Mouse (Mus musculus) gastrocnemius, adult 2 months (tissue): ENCODE results near the gene Ntn5. TPM values are rescaled to one million over a fixed set of nuclear protein-coding genes. Genes with fewer than 3 reads are reported as not detected.

Source experiments
- DNase-seq: peaks from one replicate; pipeline ENCODE4 v3.0.0; 2022
- H3K27ac ChIP-seq: fragments of 200-600 bp; 2 replicates; pipeline ENCODE4 v1.8.1; 2022; ENCODE audit warnings: mild to moderate bottlenecking
- H3K4me3 ChIP-seq: fragments of 200-600 bp; 2 replicates; pipeline ENCODE4 v1.8.1; 2022; ENCODE audit warnings: mild to moderate bottlenecking, moderate library complexity
- CTCF ChIP-seq: fragments of 200-600 bp; IDR thresholded peaks from 2 replicates; pipeline ENCODE4 v1.8.1; 2022; ENCODE audit warnings: antibody characterized with exemption, mild to moderate bottlenecking, moderate library complexity
- intact Hi-C: fragments of 180-260 bp; cut with DNase I; formaldehyde crosslinking; loops from one replicate; pipeline ENCODE4 v1.15.1; 2025
- total RNA-seq, 2 experiments: library from RNA; stranded (reverse); gene quantifications; 2 replicates each; pipeline ENCODE4 v1.2.3; 2021

The Ntn5 gene
- total RNA-seq, 2 experiments from 2014 or later: 0.20 to 0.50 TPM

GRCm38 (mm10) chr7:45704730-45705442 is 21.1 kb downstream of the Ntn5 start, which contains the start of gene Dbp:
TSS of gene Dbp (plus strand) at chr7:45705088.
- Histone ChIP-seq H3K4me3 (peak within 1 kb of the TSS; percentile 79), H3K27ac (peak within 1 kb of the TSS; percentile 93)
- intact Hi-C loops: loop anchor here (5.0 kb wide), 1 partner anchor 238 kb away; the partner anchor contains the start of gene Bax
- no peak for TF ChIP-seq CTCF
- peak; percentile 99 for DNase-seq

GRCm38 (mm10) chr7:45705443-45705864 is 21.6 kb downstream of the Ntn5 start:
- intact Hi-C loops: no loop called here

GRCm38 (mm10) chr7:45705873-45706281 is 22.1 kb downstream of the Ntn5 start:
- intact Hi-C loops: no loop called here
- no peak for TF ChIP-seq CTCF
- peak; percentile 93 for DNase-seq
- peak overlapping the region; percentile 79 for H3K4me3 ChIP-seq
- H3K27ac ChIP-seq: peak overlapping the region; percentile 93

More at GRCm38 (mm10) chr7:45705443-45705864, 21.6 kb downstream of the Ntn5 start:
- H3K4me3 ChIP-seq: peak overlapping the region; percentile 79
- DNase-seq: peak; percentile 69
- H3K27ac ChIP-seq: peak overlapping the region; percentile 93
- TF ChIP-seq CTCF: no peak

DNA sequence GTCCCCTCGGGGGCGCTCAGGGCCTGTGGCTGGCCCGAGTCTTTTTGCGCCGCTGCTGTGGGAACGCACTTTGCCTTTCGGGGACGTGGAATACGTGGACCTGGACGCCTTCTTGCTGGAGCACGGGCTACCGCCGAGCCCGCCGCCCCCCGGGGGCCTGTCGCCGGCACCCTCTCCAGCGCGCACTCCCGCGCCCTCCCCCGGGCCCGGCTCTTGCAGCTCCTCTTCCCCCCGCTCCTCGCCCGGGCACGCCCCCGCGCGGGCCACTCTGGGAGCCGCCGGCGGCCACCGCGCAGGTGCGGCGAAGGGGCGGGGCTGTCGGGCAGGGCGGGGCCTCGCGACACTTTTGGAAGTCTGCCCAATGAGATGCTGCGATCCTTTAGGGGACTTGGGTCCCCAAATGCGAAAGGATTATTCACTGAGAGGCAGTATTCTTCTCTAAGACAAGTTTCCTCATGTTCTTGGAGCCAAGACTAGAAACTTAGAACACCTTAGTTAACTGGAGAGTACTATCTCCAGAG is 23.0 kb downstream of the Ntn5 start:
- peak; percentile 95 for DNase-seq
- peak overlapping the region; percentile 79 for H3K4me3 ChIP-seq
- intact Hi-C loops: no loop called here
- H3K27ac ChIP-seq: peak overlapping the region; percentile 93
- TF ChIP-seq CTCF: no peak; the same call in 1 of the 2 replicates

DNA sequence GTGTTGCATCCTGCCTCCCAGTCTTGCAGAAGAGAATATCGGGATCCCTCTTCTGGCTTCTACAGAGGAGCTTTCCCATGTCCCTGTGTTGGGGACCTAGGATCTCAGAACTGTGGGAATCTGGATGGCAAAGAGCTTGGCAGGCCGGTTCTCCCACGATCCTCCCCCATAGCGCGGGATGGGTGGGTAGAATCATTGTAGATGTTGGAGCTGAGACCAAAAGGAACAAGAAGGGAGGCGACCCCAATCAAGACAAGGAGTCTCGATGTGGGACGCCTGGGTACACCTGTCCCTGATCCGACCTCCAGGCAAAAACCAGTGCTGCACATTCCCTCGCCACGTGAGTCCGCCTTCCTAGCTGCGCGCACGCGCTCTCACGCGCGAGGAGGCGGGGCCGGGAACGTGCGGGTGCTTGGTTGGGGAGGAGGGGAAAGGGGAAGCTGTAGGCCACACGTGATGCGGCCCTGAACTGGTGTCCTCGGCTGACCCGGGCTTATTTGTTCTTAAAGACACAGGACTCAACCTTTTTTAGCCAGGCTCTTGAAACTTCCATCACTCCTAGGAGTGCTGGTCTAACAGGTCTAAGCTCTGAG is 23.6 kb downstream of the Ntn5 start:
- DNase-seq: peak; percentile 99
- intact Hi-C loops: no loop called here
- no peak for TF ChIP-seq CTCF
- Histone ChIP-seq H3K4me3 (peak overlapping the region; percentile 79), H3K27ac (peak overlapping the region; percentile 93)

GRCm38 (mm10) chr7:45708221-45708761 is 24.5 kb downstream of the Ntn5 start:
- Histone ChIP-seq H3K4me3 (peak overlapping the region; percentile 79), H3K27ac (peak overlapping the region; percentile 93)
- intact Hi-C loops: no loop called here
- no peak for TF ChIP-seq CTCF
- peak; percentile 84 for DNase-seq

GRCm38 (mm10) chr7:45709036-45709435 is 25.2 kb downstream of the Ntn5 start:
- intact Hi-C loops: no loop called here
- Histone ChIP-seq H3K4me3 (peak overlapping the region; percentile 79), H3K27ac (peak overlapping the region; percentile 93)
- TF ChIP-seq CTCF: no peak
- DNase-seq: no peak

GRCm38 (mm10) chr7:45709677-45710355 is 26.0 kb downstream of the Ntn5 start:
- Histone ChIP-seq H3K4me3 (peak overlapping the region; percentile 79), H3K27ac (peak overlapping the region; percentile 93)
- intact Hi-C loops: loop anchor here (10.0 kb wide), 2 partner anchors 1155 to 1335 kb away; partner anchors contain the start of gene Nr1h2
- no peak for DNase-seq
- no peak for TF ChIP-seq CTCF

GRCm38 (mm10) chr7:45710477-45711191 is 26.8 kb downstream of the Ntn5 start:
- Histone ChIP-seq H3K4me3 (no peak overlapping the region), H3K27ac (peak overlapping the region; percentile 93)
- intact Hi-C loops: loop anchor here (10.0 kb wide), 2 partner anchors 1156 to 1336 kb away; partner anchors contain the start of gene Nr1h2
- DNase-seq: peak; percentile 52
- TF ChIP-seq CTCF: no peak

- intact Hi-C loops: loop anchor here (10.0 kb wide), 2 partner anchors 1157 to 1337 kb away; partner anchors contain the start of gene Nr1h2
- peak; percentile 54 for DNase-seq
- peak overlapping the region; percentile 93; the same call in 1 of the 2 replicates for H3K27ac ChIP-seq
- no peak overlapping the region for H3K4me3 ChIP-seq
- no peak for TF ChIP-seq CTCF
Measured at GRCm38 (mm10) chr7:45711316-45712021, 27.6 kb downstream of the Ntn5 start.
